In the genomic region with DNA sequence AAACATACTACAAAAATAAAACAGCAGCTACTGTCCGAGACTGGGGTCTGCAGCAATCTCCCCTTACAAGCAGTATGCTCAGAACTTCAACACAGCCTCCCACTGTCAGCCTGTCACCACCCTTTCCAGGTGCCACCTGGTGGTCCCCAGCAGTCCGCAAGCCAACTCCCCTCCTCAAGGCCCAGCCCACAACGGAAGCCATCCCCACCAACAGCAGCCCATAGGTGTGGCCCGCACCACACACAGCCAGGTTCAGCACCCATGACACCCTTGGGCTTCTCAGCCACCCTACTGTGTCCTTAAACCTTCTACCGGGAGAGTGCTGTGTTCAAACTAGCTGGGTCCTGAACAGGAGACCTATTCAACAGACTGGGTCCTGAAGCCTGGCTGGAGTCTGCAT, we compare ENCODE assay signal across 20 mouse cellular contexts. TPM values are rescaled to one million over a fixed set of nuclear protein-coding genes. Genes with fewer than 3 reads are reported as not detected.
DNase-seq lines count a peak whose midpoint lies in the region; ATAC-seq and TF ChIP-seq lines count a peak whose summit lies in the region.
"Had no signal": no experiment of that assay in that cellular context is flagged by ENCODE, and none has a peak within 500 bp of the region (broad histone marks: within the 10 kb centered on the region; RNA-seq: fewer than 3 reads in every experiment).

No protein-coding gene starts in this region.

- WGBS in heart, embryonic 14.5 days, result 56% methylated on average over 5 of the region's 5 CpGs
- 75% methylated on average over 5 of the region's 5 CpGs for WGBS in intestine, postnatal 0 days
- WGBS in midbrain, embryonic 10.5 days, result 85% methylated on average over 5 of the region's 5 CpGs

- H3K27me3 ChIP-seq in heart, embryonic 14.5 days (ENCODE audit: control insufficient read depth, insufficient read depth, low read length), result no peaks in the 10 kb centered on the region
- H3K27me3 ChIP-seq in intestine, postnatal 0 days (replicated peaks; ENCODE audit: control insufficient read depth, insufficient read depth, low read length), result no peaks in the 10 kb centered on the region
- H3K27me3 ChIP-seq in midbrain, embryonic 10.5 days (ENCODE audit: low read depth, poor library complexity, severe bottlenecking), result no peaks in the 10 kb centered on the region
- H3K27me3 ChIP-seq: midbrain, embryonic 13.5 days had no signal

- H3K9me3 ChIP-seq in heart, embryonic 14.5 days (ENCODE audit: control insufficient read depth, low read length), result no peaks in the 10 kb centered on the region
- H3K9me3 ChIP-seq in intestine, postnatal 0 days (ENCODE audit: control insufficient read depth), result no peaks in the 10 kb centered on the region
- H3K9me3 ChIP-seq in midbrain, embryonic 10.5 days (replicated peaks), result no peaks in the 10 kb centered on the region
- H3K9me3 ChIP-seq: midbrain, embryonic 13.5 days had no signal

- H3K9ac ChIP-seq in heart, embryonic 14.5 days (ENCODE audit: low read length), result peak overlapping the region; percentile 30
- H3K9ac ChIP-seq in intestine, postnatal 0 days (ENCODE audit: low read depth, low read length), result 0 out of 2 replicates have a peak overlapping the region, but pooled peaks have one; percentile 11
- H3K9ac ChIP-seq: forebrain, postnatal 0 days; midbrain, embryonic 13.5 days had no signal

- no peaks in the 10 kb centered on the region for H3K36me3 ChIP-seq in heart, embryonic 14.5 days (ENCODE audit: control insufficient read depth, insufficient read depth, low read length)
- H3K36me3 ChIP-seq in intestine, postnatal 0 days (ENCODE audit: control insufficient read depth, insufficient read depth), result peaks cover 3% of the 10 kb centered on the region; the same call in 1 of the 2 replicates
- H3K36me3 ChIP-seq in midbrain, embryonic 10.5 days, result no peaks in the 10 kb centered on the region
- H3K36me3 ChIP-seq: midbrain, embryonic 13.5 days had no signal

- peaks cover 66 to 92% of the 10 kb centered on the region in 2 experiments for H3K4me1 ChIP-seq in heart, embryonic 14.5 days (ENCODE audit: control insufficient read depth in 2 of 2, insufficient read depth in 2 of 2, low read length in 2 of 2)
- H3K4me1 ChIP-seq in brown adipose tissue, adult 24 weeks (ENCODE audit: control insufficient read depth, insufficient read depth, insufficient read length, low read length), result peaks cover 67% of the 10 kb centered on the region
- H3K4me1 ChIP-seq in intestine, postnatal 0 days (replicated peaks; ENCODE audit: control insufficient read depth, insufficient read depth, low read length), result peaks cover 36% of the 10 kb centered on the region
- H3K4me1 ChIP-seq in midbrain, embryonic 10.5 days, result peaks cover 63% of the 10 kb centered on the region

- peak; percentile 6; the same call in 1 of the 2 replicates for TF ChIP-seq CTCF in intestine, postnatal 0 days (IDR thresholded peaks at IDR 0.05; ENCODE audit: low read depth)

- H3K27ac ChIP-seq in heart, embryonic 14.5 days (replicated peaks in 1 of 2; ENCODE audit: control insufficient read depth in 1 of 2, insufficient read depth in 1 of 2, low read depth in 2 of 2, low read length in 2 of 2), result peak overlapping the region; percentile 31 to 64; a peak in 1 of 4 replicates
- 0 out of 2 replicates have a peak overlapping the region, but pooled peaks have one; percentile 42 for H3K27ac ChIP-seq in brown adipose tissue, adult 24 weeks (replicated peaks; ENCODE audit: low read depth, low read length)
- H3K27ac ChIP-seq in intestine, postnatal 0 days (ENCODE audit: low read depth, low read length), result peak overlapping the region; percentile 60
- H3K27ac ChIP-seq in midbrain, embryonic 10.5 days (replicated peaks), result no peak overlapping the region
- H3K27ac ChIP-seq: midbrain, embryonic 13.5 days had no signal

- DNase-seq in heart, adult 18-20 months, result no peak
- peak; percentile 46 for DNase-seq in thymus, postnatal 0 days (ENCODE audit: low spot score)
- DNase-seq in midbrain, embryonic 10.5 days (ENCODE audit: low spot score), result no peak
- DNase-seq in layer of hippocampus, adult 9-10 months (ENCODE audit: low spot score), result no peak
- DNase-seq in left cerebral cortex, adult 9 months (ENCODE audit: low spot score in 2 of 2), result no peak
- DNase-seq: cerebellum, adult 11 months; cerebellum, postnatal 36 days; forebrain, postnatal 0 days; kidney, adult 9 months; kidney, postnatal 4 days; layer of hippocampus, postnatal 36 days; left cerebral cortex, postnatal 4 days; lung, adult 2 months; lung, postnatal 4 days had no signal

- no peak for ATAC-seq in heart, embryonic 14.5 days (ENCODE audit: insufficient number of reproducible peaks, insufficient read depth, low FRiP score, low read depth)
- no peak for ATAC-seq in intestine, postnatal 0 days
- ATAC-seq: forebrain, postnatal 0 days; hindbrain, postnatal 0 days; midbrain, embryonic 13.5 days had no signal

- no peak overlapping the region for H3K4me2 ChIP-seq in heart, embryonic 14.5 days (ENCODE audit: low read length)
- no peak overlapping the region for H3K4me2 ChIP-seq in intestine, postnatal 0 days (replicated peaks; ENCODE audit: low read depth)
- H3K4me2 ChIP-seq: liver, embryonic 11.5 days; midbrain, embryonic 13.5 days had no signal

- no peak overlapping the region for H3K4me3 ChIP-seq in heart, embryonic 14.5 days (ENCODE audit: control insufficient read depth in 1 of 2, insufficient read depth in 1 of 2, low read depth in 1 of 2, low read length in 2 of 2)
- no peak overlapping the region for H3K4me3 ChIP-seq in brown adipose tissue, adult 24 weeks (ENCODE audit: insufficient read depth, low read depth, low read length)
- H3K4me3 ChIP-seq in intestine, postnatal 0 days (ENCODE audit: low read depth, low read length), result no peak overlapping the region
- no peak overlapping the region for H3K4me3 ChIP-seq in midbrain, embryonic 10.5 days
- H3K4me3 ChIP-seq: midbrain, embryonic 13.5 days had no signal

RNA-seq across cellular contexts. Expression of a gene that starts 51.1 kb away (rescaled TPM):
- polyA plus RNA-seq in heart, embryonic 14.5 days (2014; fragmentation: Nextera tagmentation; extraction: Ambion mirVana), result 25.1 and 25.3 TPM in 2 replicates
- total RNA-seq in heart, adult 18-20 months (2021), result 100 to 1,000 TPM; 131 to 138 TPM
- 17.3 and 25.1 TPM in 2 replicates for polyA plus RNA-seq in brown adipose tissue, adult 24 weeks (2012; ENCODE audit: insufficient read depth, insufficient read length, missing spikeins)
- polyA plus RNA-seq in intestine, postnatal 0 days (2015; fragmentation: Nextera tagmentation; extraction: Ambion mirVana), result 16.7 and 18.1 TPM in 2 replicates
- polyA plus RNA-seq in thymus, postnatal 0 days (2015; fragmentation: Nextera tagmentation; extraction: Ambion mirVana), result 6.1 and 6.2 TPM in 2 replicates
- polyA plus RNA-seq in midbrain, embryonic 10.5 days (2016; fragmentation: Nextera tagmentation; extraction: Ambion mirVana), result 7.2 and 7.8 TPM in 2 replicates
